16 mouse cellular contexts compared by ENCODE assay signal in genomic region chr5:113514062-113514461, GRCm38 (mm10). TPM values are rescaled to one million over a fixed set of nuclear protein-coding genes. Genes with fewer than 3 reads are reported as not detected.
A peak's percentile ranks its signal among the peaks of the same experiment; 100 is the strongest.
DNase-seq lines count a peak whose midpoint lies in the region; ATAC-seq and TF ChIP-seq lines count a peak whose summit lies in the region.
"Had no signal": no experiment of that assay in that cellular context is flagged by ENCODE, and none has a peak within 500 bp of the region (broad histone marks: within the 10 kb centered on the region; RNA-seq: fewer than 3 reads in every experiment).

No protein-coding gene starts in this region.

- peaks cover 37% of the 10 kb centered on the region for H3K4me1 ChIP-seq in midbrain, embryonic 15.5 days

- no peak for ATAC-seq in cerebellum, adult (ENCODE audit: insufficient number of reproducible peaks, low FRiP score, low TSS enrichment)
- no peak for ATAC-seq in midbrain, embryonic 15.5 days (replicated peaks)
- ATAC-seq: midbrain, embryonic 16.5 days had no signal

- H3K4me2 ChIP-seq in midbrain, embryonic 15.5 days, result no peak overlapping the region
- H3K4me2 ChIP-seq: forebrain, embryonic 12.5 days; limb, embryonic 12.5 days; lung, embryonic 15.5 days had no signal

- no peak for TF ChIP-seq CTCF in layer of hippocampus, adult 2 months (conservative IDR thresholded peaks at IDR 0.05)

- H3K9me3 ChIP-seq in midbrain, embryonic 15.5 days, result no peaks in the 10 kb centered on the region
- H3K9me3 ChIP-seq: embryonic facial prominence, embryonic 10.5 days; forebrain, embryonic 12.5 days; limb, embryonic 12.5 days; lung, embryonic 15.5 days had no signal

- peak; percentile 81 for DNase-seq in cerebellum, adult 11-12 months
- DNase-seq in layer of hippocampus, adult 2 months (ENCODE audit: low spot score in 2 of 2), result peak; percentile 48 to 65
- no peak for DNase-seq in layer of hippocampus, postnatal 10 days (ENCODE audit: low spot score in 2 of 2)
- peak; percentile 59 to 67 for DNase-seq in frontal cortex, postnatal 25 days (ENCODE audit: low spot score in 2 of 2)
- peak; percentile 87 for DNase-seq in right cerebral cortex, postnatal 14 days
- DNase-seq in c-Kit-positive CD71-positive TER-119-positive erythroid progenitor cells, embryonic 14.5 days (ENCODE audit: low spot score), result no peak
- DNase-seq: kidney, adult 18-20 months; thymus, adult 2 months had no signal

- H3K9ac ChIP-seq in midbrain, embryonic 15.5 days, result no peak overlapping the region
- H3K9ac ChIP-seq: forebrain, embryonic 12.5 days; limb, embryonic 12.5 days; lung, embryonic 15.5 days had no signal

- peak overlapping the region; percentile 43 for H3K27ac ChIP-seq in layer of hippocampus, adult 2 months
- no peak overlapping the region for H3K27ac ChIP-seq in midbrain, embryonic 15.5 days
- H3K27ac ChIP-seq: embryonic facial prominence, embryonic 10.5 days; forebrain, embryonic 12.5 days; limb, embryonic 12.5 days; lung, embryonic 15.5 days had no signal

- no peak overlapping the region for H3K4me3 ChIP-seq in layer of hippocampus, adult 2 months
- H3K4me3 ChIP-seq in midbrain, embryonic 15.5 days, result no peak overlapping the region
- H3K4me3 ChIP-seq: embryonic facial prominence, embryonic 10.5 days; forebrain, embryonic 12.5 days; limb, embryonic 12.5 days; lung, embryonic 15.5 days had no signal

- WGBS in midbrain, embryonic 15.5 days, result 77% methylated on average over 6 of the region's 6 CpGs

- no peaks in the 10 kb centered on the region for H3K27me3 ChIP-seq in midbrain, embryonic 15.5 days (replicated peaks)

- no peaks in the 10 kb centered on the region for H3K36me3 ChIP-seq in midbrain, embryonic 15.5 days (replicated peaks)
- H3K36me3 ChIP-seq: embryonic facial prominence, embryonic 10.5 days; forebrain, embryonic 12.5 days; limb, embryonic 12.5 days; lung, embryonic 15.5 days had no signal

RNA-seq across cellular contexts. Expression of gene Wscd2, which starts 23.9 kb away (rescaled TPM):
- total RNA-seq in layer of hippocampus, adult 2 months (2021), result 10 to 100 TPM; 85.0 to 89.1 TPM
- total RNA-seq in layer of hippocampus, postnatal 10 days (2021), result 10 to 100 TPM; 58.0 to 63.4 TPM
- polyA plus RNA-seq in midbrain, embryonic 15.5 days (2015; fragmentation: Nextera tagmentation; extraction: Ambion mirVana), result 16.0 TPM in 2 replicates
- total RNA-seq: hematopoietic stem cell, adult 5-6 weeks had no signal

Comparison
In these comparisons a context has a peak if more than half of its experiments do, and no peak if none do; other contexts are left out.
1. DNase-seq: peak in cerebellum, adult 11-12 months (single experiment), layer of hippocampus, adult 2 months (2 of 2), frontal cortex, postnatal 25 days (2 of 2) and right cerebral cortex, postnatal 14 days (single experiment); none in layer of hippocampus, postnatal 10 days (0 of 2) and c-Kit-positive CD71-positive TER-119-positive erythroid progenitor cells, embryonic 14.5 days (single experiment).